Mouse (Mus musculus): ENCODE measurements around the gene Sp7.
"Not testable (repeated sequence)": the region's sequence is repeated elsewhere in the genome, so short reads cannot be mapped to it uniquely, and the experiment has no call there.

Gene Sp7

GRCm38 (mm10) chr15:102341580-102341979, 25.4 kb downstream of the Sp7 start:
- DNase-seq, result peak; percentile 73

DNA sequence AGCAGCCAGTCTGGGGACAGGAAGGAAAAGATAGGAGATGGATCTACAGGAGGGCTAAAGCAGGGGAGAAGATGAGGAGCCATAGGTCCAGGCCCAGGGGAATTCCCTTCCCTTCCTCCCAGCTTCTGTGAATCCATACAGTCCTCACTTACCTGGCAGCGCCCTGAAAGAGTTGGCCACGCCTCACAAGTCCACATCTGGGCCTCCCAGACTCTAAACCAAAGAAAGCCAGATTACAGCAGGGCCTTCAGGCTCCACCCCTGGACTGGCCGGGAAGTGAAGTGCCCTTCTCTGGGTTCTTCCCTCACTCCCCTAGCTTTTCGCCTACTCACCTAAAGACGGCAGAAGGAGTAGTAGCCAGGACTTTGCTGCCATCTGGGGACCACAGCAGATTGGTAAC, 27.4 kb downstream of the Sp7 start:
- no peak for DNase-seq

GRCm38 (mm10) chr15:102336946-102337345, 30.0 kb downstream of the Sp7 start:
- peak; percentile 70 for DNase-seq

GRCm38 (mm10) chr15:102335925-102336324, 31.1 kb downstream of the Sp7 start:
- not testable (repeated sequence) for DNase-seq

GRCm38 (mm10) chr15:102335254-102335653, 31.7 kb downstream of the Sp7 start:
- no peak for DNase-seq

GRCm38 (mm10) chr15:102331610-102332015, 35.4 kb downstream of the Sp7 start, which contains the start of gene Myg1:
TSS of gene Myg1 (plus strand) at chr15:102331709.
- peak; percentile 84 for DNase-seq

- no peak for DNase-seq
Observed at GRCm38 (mm10) chr15:102326892-102327291, 40.1 kb downstream of the Sp7 start.

GRCm38 (mm10) chr15:102326022-102326576, 40.9 kb downstream of the Sp7 start, which contains the start of gene Pfdn5:
TSS of gene Pfdn5 (plus strand) at chr15:102326116.
- DNase-seq, result peak; percentile 89

GRCm38 (mm10) chr15:102324654-102325473, 42.1 kb downstream of the Sp7 start:
- peak; percentile 64 for DNase-seq

DNA sequence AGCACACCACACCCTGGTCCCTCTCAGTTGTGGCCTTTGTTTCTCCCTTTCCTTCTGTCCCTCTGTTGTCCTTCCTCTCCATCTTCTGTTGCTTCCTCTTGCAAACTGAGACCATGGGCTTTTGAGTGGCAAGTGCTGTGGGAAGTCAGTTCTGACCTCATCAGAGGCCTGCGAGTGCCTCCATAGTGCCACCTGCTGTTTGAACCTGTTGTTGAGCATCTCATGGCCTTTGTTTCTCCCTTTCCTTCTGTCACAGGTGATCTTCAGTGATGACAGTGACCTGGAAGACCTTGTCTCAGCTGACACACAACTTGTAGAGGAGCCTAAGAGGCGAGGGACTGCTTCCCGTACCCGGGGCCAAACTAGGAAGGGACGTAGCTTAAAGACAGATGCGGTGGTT, 50.7 kb downstream of the Sp7 start:
- peak; percentile 76 for DNase-seq

- DNase-seq, result no peak
Observed at GRCm38 (mm10) chr15:102315292-102315691, 51.7 kb downstream of the Sp7 start.

DNA sequence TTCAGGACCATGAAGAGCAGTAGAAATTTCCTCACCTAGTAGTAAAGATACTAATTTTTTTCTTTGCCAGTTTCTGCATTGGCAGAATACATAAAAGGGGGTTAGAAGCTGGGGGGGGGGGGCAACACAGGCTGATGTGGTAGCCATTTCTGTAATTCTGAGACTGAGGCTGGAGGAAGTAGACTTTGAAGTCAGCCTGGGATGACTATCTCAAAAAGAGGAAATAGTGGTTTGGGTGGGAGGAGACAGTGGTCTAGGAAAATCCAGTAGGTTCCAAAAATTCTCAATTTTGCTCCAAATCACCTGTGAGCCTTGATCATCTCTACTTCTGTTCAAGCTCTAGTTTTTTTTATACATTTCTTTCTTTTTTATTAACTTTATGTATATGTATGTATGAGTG, 55.5 kb downstream of the Sp7 start:
- DNase-seq, result no peak

DNA sequence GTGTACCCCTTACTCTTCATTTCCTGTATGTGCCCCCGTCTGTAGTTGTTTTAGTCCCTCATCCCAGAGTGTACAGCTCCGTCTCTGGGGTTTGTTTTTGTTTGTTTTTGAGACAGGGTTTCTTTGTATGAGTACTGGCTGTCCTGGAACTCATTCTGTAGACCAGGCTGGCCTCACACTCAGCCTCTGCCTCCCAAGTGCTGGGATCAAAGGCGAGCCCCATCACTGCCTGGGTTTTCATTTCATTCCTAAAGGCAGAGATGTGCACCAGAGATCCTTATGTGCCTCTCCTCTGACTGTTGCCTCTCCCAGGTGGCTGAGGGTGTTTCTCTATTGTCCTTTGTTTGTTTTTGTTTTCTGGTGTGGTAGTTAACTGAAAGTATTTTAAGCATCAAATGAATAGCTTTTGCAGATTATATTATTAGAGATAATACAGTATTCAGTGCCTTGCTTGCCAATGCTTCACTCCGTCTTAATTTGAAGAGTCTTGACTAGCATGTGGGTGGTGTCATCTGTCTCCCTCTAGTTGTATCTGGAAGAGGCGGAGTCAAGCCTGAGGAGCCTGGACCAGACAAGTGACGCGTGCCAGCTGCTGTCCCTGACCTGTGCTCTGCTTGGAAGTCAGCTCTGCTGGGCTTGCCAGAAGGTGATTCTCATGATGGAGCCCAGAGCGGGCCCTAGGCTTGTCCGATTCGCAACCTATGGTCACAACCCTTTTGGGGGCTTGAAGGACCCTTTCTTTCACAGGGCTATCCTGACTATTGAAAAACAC, 56.7 kb downstream of the Sp7 start:
- DNase-seq, result peak; percentile 48

DNA sequence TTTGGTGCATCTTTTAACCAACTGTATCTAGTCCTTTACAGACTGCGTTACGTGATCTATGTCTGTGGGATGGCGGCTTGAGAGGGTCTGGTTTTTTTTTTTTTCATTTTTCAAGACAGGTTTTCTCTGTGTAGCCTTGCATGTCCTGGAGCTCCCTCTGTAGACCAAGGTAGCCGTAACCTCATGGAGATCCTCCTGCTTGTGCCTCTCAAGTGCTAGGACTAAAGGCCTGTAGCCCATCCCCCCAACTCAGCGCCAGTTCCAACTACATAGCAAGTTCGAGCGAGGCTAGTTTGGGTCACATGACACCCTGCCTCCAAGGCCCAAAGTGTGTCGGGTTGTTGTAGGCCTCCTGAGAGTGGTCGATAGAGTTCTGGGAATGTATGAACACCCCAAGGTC, 58.3 kb downstream of the Sp7 start:
- no peak for DNase-seq

Measured in kidney, adult 9 months (tissue).